Mouse (Mus musculus) gastrocnemius, postnatal 4 days (tissue): ENCODE results near the gene Ctnna3. TPM values are rescaled to one million over a fixed set of nuclear protein-coding genes. Genes with fewer than 3 reads are reported as not detected.
A peak's percentile ranks its signal among the peaks of the same experiment; 100 is the strongest.

ENCODE experiments used
- DNase-seq, 2 experiments: peaks; one replicate each; pipeline ENCODE4 v3.0.0; 2021 to 2022; ENCODE audit warnings: low spot score in 2 of 2, mixed read lengths in 2 of 2
- total RNA-seq, 2 experiments: library from RNA; stranded (reverse); gene quantifications; 2 replicates each; pipeline ENCODE4 v1.2.3; 2021

The Ctnna3 gene
- total RNA-seq, 2 experiments from 2014 or later: 25.3 to 27.7 TPM

DNA sequence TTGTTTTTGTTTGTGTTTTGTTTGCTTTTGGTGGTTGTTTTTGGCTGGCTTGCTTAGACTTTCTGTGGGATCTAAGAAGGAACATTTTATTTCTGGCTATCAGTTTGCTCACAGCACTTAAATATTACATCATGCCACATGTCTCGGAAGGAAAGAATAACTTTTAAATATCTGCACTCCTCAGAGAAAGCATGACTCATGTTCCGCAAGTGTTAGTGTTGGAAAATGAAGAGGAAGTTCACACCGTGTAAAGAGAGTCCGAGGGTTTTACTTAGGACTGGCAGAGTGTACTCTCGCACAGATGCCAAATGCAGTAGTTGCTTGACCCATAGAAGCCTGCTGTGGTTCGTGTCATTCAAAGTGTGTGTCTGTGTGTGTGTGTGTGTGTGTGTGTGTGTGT is 619.3 kb downstream of the Ctnna3 start:
- no peak for DNase-seq

DNA sequence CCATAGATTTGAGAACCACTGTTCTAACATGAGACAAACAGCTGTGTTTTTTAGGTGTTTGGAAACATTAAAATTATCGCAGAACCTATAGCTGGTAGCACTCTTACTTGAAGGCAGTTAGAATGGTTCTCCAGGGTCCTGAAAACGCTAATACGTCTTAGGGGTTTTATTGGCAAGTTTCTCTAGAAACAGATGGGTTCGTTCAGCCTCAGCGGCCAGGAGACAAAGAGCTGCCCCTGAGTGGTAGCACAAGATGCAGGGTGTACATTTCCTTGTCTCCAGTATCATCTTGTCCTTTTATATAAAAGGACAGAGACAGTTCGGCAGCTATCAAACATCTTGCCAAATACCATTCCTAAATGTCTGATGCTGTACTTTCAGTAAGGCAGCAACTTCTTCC is 620.0 kb downstream of the Ctnna3 start:
- no peak for DNase-seq

DNA sequence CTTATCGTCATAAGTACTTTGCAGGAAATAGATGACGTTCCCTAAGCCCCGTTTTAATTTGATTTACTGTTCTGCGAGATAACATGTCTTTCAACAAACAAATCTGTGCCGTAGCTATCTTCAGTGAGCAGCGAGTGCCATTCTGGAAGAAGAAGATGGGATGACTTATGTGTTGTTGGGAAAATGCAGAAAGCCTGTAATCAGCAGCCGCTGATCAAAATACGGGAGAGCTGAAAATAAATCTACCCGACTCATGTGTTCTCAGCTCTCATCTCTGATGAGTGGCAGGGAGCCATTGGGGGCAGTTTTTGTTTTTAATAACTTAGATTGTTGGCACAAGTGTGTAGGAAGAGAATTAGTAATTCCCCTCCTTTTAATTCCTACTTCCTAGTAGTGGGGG is 633.8 kb downstream of the Ctnna3 start:
- DNase-seq: no peak

DNA sequence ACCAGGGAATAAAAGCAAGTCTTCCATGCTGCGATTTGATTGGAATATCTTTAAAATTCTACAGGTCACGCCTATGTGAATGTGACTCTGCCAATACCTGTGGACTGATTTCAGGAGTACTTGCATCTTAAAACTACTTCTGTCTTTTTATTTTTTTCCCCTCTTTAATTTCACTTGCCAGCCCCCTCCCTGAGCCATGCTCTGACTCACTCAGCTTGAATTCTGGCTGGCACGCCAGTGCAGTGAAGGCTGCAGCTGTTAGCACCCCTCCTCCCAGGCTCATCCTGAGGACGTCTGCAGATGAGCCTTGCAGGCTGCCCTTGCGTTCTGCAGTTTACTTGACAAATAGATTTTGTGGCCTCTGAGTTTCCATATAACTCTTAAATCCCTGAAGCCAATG is 646.0 kb downstream of the Ctnna3 start:
- DNase-seq: peak in 1 of 2 experiments; percentile 54

DNA sequence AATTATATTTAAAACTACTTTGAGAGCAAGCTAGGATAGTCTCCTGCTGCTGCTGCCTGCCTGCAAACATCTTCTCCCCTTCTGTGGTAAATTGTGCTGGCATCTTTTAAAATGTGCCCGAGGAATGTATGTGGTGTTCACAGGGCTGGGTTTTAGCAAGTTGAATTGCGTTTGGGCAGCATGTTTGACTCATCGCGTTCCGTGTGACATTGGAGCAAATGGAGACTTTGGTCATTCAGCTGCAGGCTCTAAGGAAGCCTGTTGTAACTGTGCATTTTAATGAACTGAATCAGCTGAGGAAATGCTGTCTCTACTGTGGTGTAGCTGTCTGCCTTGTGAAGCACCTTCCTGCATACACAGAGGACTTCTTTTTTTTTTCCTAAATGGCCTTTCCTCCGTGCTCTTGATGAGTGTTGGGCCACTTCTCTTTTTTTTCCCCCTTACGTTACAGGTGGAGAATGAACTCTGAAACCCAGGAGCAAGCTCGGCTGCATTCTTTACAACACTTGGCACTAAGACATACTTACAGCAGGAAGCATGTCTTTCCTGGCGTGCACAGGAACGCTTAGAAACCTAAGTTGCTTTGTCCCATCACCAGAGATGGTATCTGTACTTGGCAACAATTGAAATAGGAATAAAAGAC is 646.6 kb downstream of the Ctnna3 start:
- DNase-seq: no peak

DNA sequence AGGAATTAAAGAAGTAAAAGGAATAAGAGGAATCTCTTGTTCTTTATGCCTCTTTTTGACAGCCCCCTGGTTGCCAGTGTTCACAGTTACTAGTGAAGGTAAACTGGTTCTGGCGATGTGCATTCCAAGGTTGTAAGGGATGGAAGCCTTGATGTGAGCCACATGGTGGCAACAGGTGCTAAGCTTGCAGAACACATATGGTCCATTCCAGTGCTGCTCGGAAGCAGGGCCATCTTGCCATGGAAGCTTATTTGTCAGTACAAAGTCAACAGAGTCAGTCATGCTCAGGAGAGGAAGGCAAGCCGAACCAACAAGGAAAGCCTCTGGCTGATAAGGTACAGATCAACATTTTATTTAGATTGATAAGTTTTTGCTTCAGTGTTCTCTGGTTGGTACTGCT is 652.4 kb downstream of the Ctnna3 start:
- no peak for DNase-seq

DNA sequence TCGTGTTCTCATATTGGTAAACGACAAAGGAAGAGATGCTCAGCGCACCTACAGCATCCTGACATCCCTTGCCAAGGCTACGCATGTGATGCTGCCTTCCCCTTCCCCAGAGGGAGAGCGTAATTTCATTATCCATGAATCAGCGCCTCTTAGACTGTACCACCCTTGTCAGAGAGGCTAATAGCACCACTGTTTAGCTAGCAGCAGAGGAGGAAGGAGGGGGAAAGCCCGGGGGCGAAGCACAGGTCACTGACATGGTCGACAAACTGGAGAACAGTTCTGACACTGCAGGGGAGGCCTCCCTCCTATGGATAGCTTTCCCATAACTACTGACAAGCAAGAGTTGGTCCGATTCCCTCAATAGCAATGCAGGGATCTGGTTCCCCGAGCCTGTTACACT is 653.9 kb downstream of the Ctnna3 start:
- no peak for DNase-seq

DNA sequence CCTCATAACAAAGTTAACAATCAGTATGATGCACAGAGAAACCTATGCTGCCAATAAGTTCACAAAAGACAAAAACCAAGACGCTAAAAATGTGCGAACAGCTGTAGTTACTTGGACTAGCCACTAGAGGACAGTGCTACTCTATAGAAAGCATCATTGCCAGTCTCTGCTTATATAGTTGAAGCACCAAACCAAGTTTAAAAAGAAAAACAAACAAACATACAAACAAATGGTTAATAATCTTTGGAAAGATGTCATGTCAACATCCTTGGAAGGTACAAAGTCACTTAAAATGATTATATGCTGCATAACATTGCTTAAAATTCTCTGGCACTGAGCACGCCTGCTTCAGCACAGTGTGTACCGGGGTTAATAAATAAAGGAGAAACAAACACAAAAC is 654.6 kb downstream of the Ctnna3 start:
- DNase-seq: no peak

DNA sequence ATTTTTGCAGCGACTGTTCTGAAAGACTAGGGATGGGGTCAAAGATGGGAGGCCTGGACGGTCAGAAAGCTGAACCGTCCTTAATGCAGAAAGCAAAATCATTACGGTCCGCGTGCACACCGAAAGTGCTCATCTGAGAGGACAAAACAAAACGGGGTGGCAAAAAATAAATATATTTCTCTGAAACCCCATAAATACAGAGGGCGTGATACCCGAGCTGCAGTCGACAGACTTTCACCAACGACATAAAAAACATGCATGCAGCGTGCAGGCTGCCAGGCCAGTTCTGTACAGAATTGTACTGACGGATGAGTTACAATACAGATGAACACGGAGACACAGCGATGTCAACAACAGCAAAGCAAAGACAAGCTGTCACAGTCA is 656.3 kb downstream of the Ctnna3 start:
- no peak for DNase-seq

DNA sequence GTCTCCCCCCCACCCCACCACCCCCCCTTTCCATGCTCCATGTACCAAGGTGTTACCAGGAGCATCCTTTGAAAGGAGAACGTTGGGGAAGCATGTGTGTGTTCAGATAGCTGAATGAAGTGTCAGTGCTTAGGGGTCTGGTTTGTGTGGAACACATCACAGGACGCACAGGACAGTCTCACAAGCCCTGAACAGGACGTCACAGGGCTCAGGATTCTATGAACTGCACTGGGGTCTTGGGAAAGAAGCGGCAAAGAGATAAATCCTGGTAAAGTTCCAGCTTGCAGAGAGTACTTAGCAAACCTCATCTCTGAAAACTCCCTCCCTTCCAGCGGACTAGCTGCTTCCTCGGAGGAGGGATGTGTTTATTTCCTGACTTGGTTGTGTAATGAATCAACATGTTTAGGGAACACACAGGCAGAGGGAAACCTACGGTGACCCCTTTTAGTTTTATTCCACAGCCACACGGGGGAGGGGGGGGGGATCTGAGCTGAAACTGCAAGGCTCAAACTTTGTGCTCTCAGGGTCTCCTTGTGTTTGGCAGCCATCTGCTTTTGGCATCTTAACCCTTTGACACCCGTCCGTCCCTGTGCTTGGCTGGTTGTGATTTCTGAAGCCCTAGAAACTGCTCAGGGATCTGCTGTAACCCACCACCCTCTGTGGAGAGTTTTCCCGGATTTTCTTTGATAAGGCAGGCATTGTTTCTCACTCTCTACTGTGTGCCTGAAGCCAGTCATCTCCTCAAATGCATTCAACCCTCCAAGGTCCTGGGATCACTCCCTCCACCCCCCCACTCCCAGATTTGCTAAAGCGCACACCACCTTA is 656.9 kb downstream of the Ctnna3 start:
- no peak for DNase-seq

DNA sequence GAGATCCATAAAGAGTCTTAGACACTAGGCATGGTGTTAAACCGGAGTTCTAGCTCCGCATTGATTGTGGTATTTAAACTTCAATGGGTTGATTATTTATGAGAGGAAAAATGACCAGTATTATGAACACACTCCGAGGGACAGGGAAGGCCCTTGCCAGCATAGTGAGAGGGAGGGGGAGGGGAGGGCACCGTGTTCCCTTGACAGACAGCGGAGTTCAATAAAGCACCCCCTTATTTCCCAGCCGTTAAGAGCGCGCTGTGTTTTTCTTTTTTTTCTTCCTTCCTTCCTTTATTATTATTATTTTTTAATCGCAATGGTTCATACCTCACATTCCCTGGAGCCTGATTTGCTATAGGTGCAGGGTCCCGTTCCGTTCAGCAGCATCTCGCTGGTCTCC is 657.6 kb downstream of the Ctnna3 start:
- no peak for DNase-seq

DNA sequence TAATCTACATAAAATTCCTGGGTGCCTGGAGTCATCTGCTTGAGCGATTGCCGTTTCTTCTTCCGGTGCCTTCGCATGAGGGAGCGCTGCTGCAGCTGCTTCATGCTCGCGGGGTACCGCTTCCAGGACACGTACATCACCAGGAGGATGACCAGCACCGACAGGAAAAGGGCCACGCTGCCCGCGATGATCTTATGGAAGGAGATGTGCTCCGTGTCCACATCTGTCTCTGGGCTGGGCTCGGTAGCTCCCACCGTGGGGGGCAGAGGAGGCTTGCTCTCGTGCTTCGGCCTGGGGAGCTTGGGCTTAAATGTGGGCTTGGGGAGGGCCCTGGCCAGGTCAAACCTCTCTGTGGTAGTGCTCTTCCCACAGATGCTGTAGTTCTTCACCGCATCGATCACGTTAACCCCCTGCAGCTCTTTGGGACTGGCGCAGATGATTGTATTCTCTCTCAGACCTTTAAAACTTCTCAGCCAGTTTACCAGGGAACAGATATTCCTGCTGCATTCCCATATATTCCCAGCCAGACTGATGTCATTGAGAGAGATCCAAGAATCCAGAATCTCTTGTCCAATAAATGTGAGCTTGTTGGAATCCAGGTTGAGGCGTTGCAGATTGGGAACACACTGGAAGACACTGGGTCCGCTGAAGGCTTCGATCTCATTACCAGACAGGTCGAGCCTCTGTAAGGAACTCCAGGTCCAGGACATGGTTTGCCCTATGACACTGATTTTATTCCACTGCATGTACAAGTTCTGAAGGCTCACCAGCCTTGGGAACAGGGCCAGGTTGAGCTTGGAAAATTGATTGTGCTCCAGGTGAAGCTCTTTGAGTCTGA is 658.3 kb downstream of the Ctnna3 start:
- DNase-seq: peak in 1 of 2 experiments; percentile 23

DNA sequence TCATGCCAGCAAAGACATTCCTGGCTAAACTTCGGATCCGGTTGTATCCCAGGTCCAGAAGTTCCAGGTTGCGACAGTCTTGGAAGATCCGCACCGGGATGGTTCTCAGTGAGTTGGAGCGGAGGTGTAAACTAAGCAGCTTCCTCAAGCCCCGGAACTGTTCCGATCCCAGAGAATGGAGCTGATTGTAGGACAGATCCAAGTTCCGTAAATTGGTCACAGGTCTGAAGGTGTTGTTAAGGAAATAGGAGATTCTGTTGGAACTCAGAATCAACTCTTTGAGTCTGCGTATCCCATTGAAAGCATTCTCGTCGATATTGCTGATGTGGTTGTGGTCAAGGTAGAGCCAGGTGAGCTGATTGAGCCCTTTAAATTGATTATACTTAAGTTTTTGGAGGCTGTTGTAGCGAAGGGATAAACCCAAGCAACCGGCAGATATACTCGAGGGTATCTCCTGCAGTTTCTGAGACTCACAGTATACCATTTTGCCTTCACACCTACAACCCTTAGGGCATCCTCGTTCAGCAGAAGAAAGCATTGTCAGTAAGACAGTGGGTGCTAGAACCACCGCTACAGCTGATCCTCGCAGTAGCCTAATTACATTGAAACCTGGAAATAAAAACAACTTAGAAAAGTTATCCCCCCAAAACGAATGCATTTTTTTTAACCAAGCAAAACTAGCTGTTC is 659.0 kb downstream of the Ctnna3 start:
- DNase-seq: no peak

DNA sequence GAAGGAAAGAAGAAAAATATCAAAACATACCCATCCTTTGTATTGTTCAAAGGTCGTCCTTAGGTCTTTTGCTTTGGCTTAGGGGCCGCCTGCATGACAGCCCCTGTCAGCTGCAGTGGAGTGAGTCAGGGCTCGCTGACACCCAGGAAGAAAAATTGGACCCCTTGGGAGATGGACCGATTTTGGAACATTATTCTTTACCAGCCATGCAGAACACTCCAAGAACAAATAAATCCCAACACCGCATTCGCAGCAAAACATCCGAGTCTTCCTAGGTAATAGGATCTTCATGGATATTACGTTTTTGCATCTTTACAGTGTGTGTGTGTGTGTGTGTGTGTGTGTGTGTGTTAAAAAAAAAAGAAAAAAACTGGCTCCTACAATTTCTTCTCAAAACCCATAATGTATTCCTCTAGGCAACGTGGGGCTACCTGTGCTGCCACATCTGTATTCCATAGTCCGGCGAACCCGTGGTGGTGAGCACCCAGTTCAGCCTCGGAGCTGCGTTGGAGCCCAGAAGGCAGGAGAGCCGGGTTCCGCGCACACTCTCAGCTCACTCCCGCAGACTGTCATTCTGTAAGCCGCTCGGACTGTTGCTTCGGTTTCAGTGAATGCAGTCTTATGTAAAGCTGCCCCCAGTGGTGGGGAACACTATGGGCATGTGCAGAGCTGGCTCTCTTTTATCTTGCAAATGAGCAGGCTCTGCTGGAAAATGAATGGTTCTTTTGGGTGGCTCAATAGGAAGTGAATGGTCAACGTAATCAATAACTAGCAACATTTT is 660.0 kb downstream of the Ctnna3 start, which contains the start of gene Lrrtm3:
Lrrtm3 (minus strand) TSS at position 598 of the 781 bp plus-strand sequence.
- DNase-seq: peak in 1 of 2 experiments; percentile 52

DNA sequence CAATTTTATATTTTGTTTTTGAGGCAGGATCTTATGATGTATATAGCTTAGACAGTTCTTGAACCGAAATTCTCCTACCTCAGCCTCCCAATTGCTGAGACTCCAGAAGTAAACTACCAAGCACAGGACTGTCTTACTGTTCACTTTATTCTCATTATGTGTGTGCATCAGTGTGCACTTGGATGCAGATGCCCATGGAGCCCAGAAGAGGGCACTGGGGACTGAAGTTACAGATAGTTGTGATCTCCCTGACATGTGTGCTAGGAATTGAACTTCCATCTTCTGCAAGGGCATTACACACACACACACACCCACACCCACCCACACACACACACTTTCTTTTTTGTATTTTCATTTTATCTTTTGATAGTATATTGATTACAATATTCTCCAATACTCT is 666.6 kb downstream of the Ctnna3 start:
- no peak for DNase-seq

DNA sequence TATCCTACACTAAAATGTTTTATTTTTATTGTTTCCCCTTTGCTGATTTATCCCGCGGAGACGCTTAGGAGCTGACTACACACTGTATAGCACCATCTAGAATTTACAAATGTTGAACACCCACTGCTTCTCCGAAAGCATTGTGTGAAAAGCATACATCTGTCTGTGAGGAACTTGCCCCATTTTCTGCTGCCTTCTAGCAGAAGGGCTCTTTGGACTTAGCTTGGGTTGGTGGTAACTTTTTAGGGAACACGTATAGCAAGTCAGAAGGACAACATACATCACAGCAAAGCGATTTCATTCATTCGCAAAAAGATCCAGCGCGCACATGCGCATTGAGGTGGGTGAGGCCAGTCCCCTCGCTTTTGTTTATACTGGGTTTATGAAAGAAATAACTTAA is 685.3 kb downstream of the Ctnna3 start:
- no peak for DNase-seq

DNA sequence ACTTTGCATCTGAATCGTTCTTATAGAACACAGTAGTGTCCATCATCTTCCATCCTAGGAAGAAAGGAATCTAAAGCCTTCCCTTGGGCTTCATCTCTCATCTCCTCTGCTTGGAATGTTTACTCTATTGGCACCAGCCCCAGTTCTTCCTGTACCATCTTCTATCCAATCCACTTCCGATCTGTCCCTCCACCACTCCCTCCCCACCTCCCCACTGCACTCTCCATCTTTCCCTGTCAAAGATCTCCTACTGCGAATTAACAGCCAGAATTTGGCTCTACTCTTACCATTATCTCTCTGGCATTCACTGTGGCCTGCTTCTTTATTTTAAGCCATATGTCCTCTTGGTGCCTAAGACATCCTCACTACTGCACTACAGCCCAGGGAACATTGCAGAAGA is 688.9 kb downstream of the Ctnna3 start:
- DNase-seq: no peak

DNA sequence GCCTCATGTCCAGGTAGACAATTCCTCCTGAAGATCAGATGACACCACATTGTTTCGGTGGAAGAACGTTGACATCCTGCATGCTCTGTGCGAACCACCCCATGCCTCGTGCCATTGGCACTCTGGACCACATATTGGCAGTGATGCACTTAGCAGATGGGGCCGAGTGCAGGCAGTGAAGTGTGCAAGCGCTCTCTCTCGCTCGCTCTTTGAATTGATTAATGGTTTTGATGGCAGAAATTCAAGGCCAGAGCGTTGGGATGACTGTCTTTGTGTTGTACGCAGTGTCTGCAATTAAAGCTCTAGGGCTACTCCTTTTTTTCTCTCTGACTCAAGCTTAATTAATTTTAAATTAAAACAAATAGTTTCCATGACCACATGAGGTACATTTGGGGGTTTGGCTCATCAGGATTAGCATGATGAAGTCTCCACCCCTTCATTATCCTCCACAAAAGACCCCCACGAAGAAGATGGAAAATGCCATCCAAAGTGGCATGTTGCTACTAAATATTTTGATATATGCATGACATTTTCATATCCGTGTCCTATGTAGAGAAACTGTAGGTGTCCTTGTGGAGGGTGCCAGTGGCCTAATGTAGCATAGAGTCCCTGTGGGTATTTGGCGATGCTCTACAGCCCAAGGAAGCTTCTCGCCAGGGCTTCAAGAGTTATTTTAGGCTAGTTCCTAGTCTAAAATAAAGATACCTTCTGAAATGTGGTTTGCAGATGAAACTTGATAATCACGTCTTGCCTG is 700.7 kb downstream of the Ctnna3 start:
- no peak for DNase-seq

DNA sequence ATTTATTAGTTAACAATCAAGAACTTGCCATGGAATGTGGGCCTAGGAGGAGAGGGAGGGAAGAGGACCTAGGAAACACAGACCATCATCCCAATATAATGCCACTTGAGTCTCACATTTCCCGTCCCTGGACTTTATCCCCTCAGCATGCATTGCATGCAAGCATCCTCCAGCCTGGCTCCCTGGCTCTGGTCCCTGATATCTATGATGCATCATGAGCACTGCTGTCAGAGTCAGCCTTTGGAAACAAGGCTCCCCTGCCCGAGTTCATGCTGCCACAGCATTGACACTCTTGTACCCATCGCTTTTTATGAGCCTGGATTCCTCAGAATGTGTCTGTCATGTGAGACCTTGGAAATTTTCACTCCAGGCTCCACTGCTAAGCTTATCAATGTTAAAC is 703.6 kb downstream of the Ctnna3 start:
- DNase-seq: no peak

DNA sequence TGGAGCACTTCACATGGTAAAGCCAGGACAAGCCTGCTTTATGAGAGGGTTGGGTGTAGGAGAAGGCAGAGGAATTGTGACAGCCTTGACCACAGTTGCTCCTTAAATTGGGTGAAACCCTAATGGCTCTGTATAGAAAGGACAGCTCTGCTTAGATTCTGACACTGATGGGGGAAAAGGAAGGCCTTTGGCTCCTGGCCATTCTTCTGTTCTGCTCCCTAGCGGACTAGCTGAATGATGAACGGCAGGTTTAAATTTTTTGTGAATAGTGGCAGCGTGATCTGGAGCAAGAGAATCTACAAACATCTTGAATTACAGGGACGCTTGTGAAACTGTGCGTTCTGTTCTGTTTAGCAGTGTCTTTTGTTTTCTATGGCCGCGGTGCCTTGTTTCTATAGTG is 705.6 kb downstream of the Ctnna3 start:
- no peak for DNase-seq
